Mouse (Mus musculus): ENCODE measurements around the gene Tppp. TPM values are rescaled to one million over a fixed set of nuclear protein-coding genes. Genes with fewer than 3 reads are reported as not detected.
A peak's percentile ranks its signal among the peaks of the same experiment; 100 is the strongest.
"Not testable (repeated sequence)": the region's sequence is repeated elsewhere in the genome, so short reads cannot be mapped to it uniquely, and the experiment has no call there.

Tppp gene
- polyA plus RNA-seq, 1 experiment from 2014 or later: 2.1 TPM

DNA sequence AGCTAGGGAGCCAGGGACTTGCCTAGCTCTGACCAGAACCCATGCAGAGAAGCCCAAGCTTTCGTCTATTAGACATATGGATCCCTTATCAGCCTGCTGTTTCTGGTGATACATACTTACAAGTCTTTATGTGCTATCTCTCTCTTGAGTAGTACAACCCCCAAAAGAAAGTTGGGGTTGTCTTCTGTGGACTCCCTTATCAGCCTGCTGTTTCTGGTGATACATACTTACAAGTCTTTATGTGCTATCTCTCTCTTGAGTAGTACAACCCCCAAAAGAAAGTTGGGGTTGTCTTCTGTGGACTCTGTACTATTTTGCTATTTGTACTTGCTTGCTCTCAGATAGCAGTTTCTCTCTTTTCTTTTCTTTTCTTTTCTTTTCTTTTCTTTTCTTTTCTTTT is 62.0 kb downstream of the Tppp start:
- peak; percentile 50; the same call in 1 of the 2 replicates for ATAC-seq
- H3K27me3 ChIP-seq (replicated peaks): not testable (repeated sequence)

DNA sequence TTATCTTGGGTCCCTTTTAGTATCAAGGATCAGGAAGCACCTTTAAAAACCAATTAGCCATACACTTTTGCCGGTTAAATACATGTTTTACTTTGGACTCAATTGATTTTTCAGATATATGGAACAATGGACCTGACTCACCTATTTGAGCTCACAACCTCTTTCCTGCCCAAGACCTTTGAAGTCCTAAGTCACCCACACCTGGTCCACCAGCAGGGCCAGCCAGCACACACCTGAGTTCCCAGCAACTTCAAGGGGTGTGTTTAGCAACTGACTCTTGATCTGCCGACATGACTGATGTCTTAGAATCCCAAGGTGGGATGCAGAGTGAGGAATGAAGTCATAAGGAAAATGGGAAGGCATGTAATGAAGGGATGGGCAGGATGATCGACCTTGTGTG is 62.5 kb downstream of the Tppp start:
- ATAC-seq: peak; percentile 80
- Histone ChIP-seq H3K4me3 (replicated peaks) (no peak overlapping the region), H3K9ac (no peak overlapping the region), H3K36me3 (no peaks in the 10 kb centered on the region), H3K4me2 (replicated peaks) (no peak overlapping the region), H3K4me1 (replicated peaks) (no peaks in the 10 kb centered on the region), H3K9me3 (no peaks in the 10 kb centered on the region), H3K27me3 (replicated peaks) (no peaks in the 10 kb centered on the region; the same call in 1 of the 2 replicates), H3K27ac (no peak overlapping the region)
- 65% methylated on average over 3 of the region's 3 CpGs for WGBS

More for the DNA sequence above, 62.0 kb downstream of the Tppp start:
- not testable (repeated sequence) for H3K4me2 ChIP-seq (replicated peaks); H3K4me3 ChIP-seq (replicated peaks); H3K36me3 ChIP-seq; H3K9me3 ChIP-seq; H3K9ac ChIP-seq; H3K4me1 ChIP-seq (replicated peaks); H3K27ac ChIP-seq
- WGBS: 73% methylated on average over 1 of the region's 1 CpGs

DNA sequence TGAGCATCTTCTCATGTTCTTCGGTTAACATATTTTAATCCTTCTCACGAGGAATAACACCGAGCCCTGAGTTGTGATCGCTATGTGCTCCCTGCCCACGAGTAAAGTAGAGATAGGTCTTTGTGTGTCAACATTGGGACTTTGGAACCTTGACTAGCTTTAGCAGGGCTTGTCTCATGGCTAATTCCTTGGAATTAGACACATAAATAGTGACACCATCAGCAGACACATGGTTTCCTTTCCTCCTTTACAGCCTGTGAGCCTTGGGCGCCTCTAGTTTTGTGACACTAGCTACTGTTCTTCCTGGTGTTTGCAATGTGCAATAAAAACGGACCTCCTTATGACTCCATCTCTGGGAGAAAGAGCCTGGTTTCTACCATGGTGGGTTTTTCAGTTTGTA is 64.2 kb downstream of the Tppp start:
- H3K9ac ChIP-seq: no peak overlapping the region
- WGBS: 74% methylated on average over 7 of the region's 7 CpGs
- no peak overlapping the region for H3K4me2 ChIP-seq (replicated peaks)
- H3K36me3 ChIP-seq: no peaks in the 10 kb centered on the region
- ATAC-seq: peak; percentile 63; the same call in 1 of the 2 replicates
- no peak overlapping the region for H3K4me3 ChIP-seq (replicated peaks)
- H3K4me1 ChIP-seq (replicated peaks): no peaks in the 10 kb centered on the region
- no peaks in the 10 kb centered on the region for H3K9me3 ChIP-seq
- H3K27ac ChIP-seq: no peak overlapping the region
- H3K27me3 ChIP-seq (replicated peaks): no peaks in the 10 kb centered on the region

Other genes starting within 250 kb of the Tppp start
- gene Nkd2, start 161.8 kb upstream of the Tppp start, polyA plus RNA-seq (2015; fragmentation: Nextera tagmentation; extraction: Ambion mirVana): 3.8 and 4.1 TPM in 2 replicates
- 36.8 and 41.3 TPM in 2 replicates for gene Trip13, start 71.6 kb upstream of the Tppp start, polyA plus RNA-seq (2015; fragmentation: Nextera tagmentation; extraction: Ambion mirVana)
- 34.7 and 37.6 TPM in 2 replicates for gene Brd9, start 71.6 kb upstream of the Tppp start, polyA plus RNA-seq (2015; fragmentation: Nextera tagmentation; extraction: Ambion mirVana)
- not detected in 2 replicates for gene Zdhhc11, start 45.6 kb upstream of the Tppp start, polyA plus RNA-seq (2015; fragmentation: Nextera tagmentation; extraction: Ambion mirVana)
- 14.1 and 15.2 TPM in 2 replicates for gene Cep72, start 52.9 kb downstream of the Tppp start, polyA plus RNA-seq (2015; fragmentation: Nextera tagmentation; extraction: Ambion mirVana)
- gene Slc9a3, start 112.0 kb downstream of the Tppp start, polyA plus RNA-seq (2015; fragmentation: Nextera tagmentation; extraction: Ambion mirVana): 5.0 and 6.2 TPM in 2 replicates
- gene Exoc3, start 199.3 kb downstream of the Tppp start, polyA plus RNA-seq (2015; fragmentation: Nextera tagmentation; extraction: Ambion mirVana): 60.9 and 65.6 TPM in 2 replicates